Mouse (Mus musculus) cortical plate, adult 2 months (tissue): ENCODE measurements around the gene Cdx2. TPM values are rescaled to one million over a fixed set of nuclear protein-coding genes. Genes with fewer than 3 reads are reported as not detected.

Experiments
- H3K27ac ChIP-seq: fragments of 200-500 bp; 2 replicates; pipeline ENCODE4 v1.5.1; 2012; ENCODE audit warnings: low read length, control low read depth, inconsistent platforms; ENCODE audit not compliant: insufficient read depth
- H3K4me1 ChIP-seq: fragments of 200-500 bp; 2 replicates; pipeline ENCODE4 v1.6.1; 2011; ENCODE audit warnings: low read length; ENCODE audit not compliant: control insufficient read depth, insufficient read depth
- H3K4me3 ChIP-seq: fragments of 200-500 bp; 2 replicates; pipeline ENCODE4 v1.5.1; 2011; ENCODE audit warnings: mild to moderate bottlenecking, low read length, control low read depth; ENCODE audit not compliant: insufficient read depth
- CTCF ChIP-seq: fragments of 200-500 bp; IDR thresholded peaks from 2 replicates; pipeline ENCODE4 v1.5.1; 2011; ENCODE audit warnings: mild to moderate bottlenecking, control low read depth, low read length; ENCODE audit not compliant: insufficient read depth; ENCODE audit errors: extremely low read depth
- POLR2A ChIP-seq: fragments of 200-500 bp; IDR thresholded peaks from 2 replicates; pipeline ENCODE4 v1.6.1; 2011; ENCODE audit warnings: mild to moderate bottlenecking, low read length, control low read depth; ENCODE audit not compliant: insufficient read depth; ENCODE audit errors: extremely low read depth
- polyA plus RNA-seq: library from polyadenylated mRNA; depleted of rRNA; stranded (reverse); fragments of >200 nt; gene quantifications from 2 replicates; pipeline ENCODE4 v1.2.3, GENCODE M21; 2012; rRNA removed

Cdx2 gene
- polyA plus RNA-seq, result not detected in 2 replicates

DNA sequence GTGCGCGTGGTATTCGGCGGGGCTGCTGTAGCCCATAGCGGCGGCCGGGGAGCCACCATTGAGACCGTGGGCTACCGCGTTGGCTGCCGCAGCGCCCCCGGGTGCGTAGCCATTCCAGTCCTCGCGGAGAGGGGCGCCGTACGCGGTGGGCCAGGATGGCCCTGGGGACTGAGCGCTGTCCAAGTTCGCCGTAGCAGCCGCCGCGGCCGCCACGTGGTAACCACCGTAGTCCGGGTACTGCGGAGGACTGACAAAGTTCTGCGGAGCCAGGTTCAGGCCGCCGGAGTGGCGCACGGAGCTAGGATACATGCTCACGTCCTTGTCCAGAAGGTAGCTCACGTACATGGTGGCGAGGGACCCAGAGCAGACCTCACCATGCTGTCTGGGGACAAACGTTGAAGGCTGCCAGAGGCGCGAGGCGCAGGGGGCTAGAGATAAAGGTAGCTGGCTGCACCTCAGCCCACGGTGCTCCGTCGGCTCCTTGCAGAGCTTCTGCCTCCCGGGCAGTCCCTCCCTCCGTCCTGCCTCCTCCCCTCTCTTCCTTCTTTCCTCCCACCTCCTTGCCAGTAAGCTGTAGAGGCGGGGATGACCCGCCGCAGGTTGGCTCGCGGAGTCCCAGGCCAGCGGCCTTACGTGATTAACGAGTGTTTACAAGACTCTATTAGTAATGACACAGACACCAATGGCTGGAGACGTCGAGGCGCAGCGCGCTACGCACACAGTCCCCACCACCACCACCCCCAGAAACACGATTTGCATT is at the start of gene Cdx2:
Gene Cdx2, minus strand, starts transcription at position 633 of the 760 bp plus-strand sequence.
- Histone ChIP-seq H3K4me1 (no peaks in the 10 kb centered on the region), H3K27ac (no peak within 1 kb of the TSS), H3K4me3 (no peak within 1 kb of the TSS)
- TF ChIP-seq CTCF (no peak), POLR2A (no peak)

- Histone ChIP-seq H3K4me3 (no peak overlapping the region), H3K4me1 (no peaks in the 10 kb centered on the region), H3K27ac (no peak overlapping the region)
- TF ChIP-seq POLR2A (no peak), CTCF (no peak)
These were observed 49.4 kb upstream of the Cdx2 start for GRCm38 (mm10) chr5:147356260-147357055.

GRCm38 (mm10) chr5:147355788-147356187 is 48.7 kb upstream of the Cdx2 start:
- Histone ChIP-seq H3K4me3 (no peak overlapping the region), H3K27ac (no peak overlapping the region), H3K4me1 (no peaks in the 10 kb centered on the region)
- TF ChIP-seq CTCF (no peak), POLR2A (no peak)

- Histone ChIP-seq H3K4me1 (no peaks in the 10 kb centered on the region), H3K27ac (no peak overlapping the region), H3K4me3 (no peak overlapping the region)
- no peak for TF ChIP-seq CTCF
- no peak for TF ChIP-seq POLR2A
These were observed 47.9 kb upstream of the Cdx2 start for GRCm38 (mm10) chr5:147354985-147355384.

GRCm38 (mm10) chr5:147354161-147354780 is 47.2 kb upstream of the Cdx2 start:
- no peaks in the 10 kb centered on the region for H3K4me1 ChIP-seq
- TF ChIP-seq CTCF (no peak), POLR2A (no peak)
- H3K4me3 ChIP-seq, result no peak overlapping the region
- no peak overlapping the region for H3K27ac ChIP-seq

GRCm38 (mm10) chr5:147351931-147352330 is 44.9 kb upstream of the Cdx2 start:
- no peaks in the 10 kb centered on the region for H3K4me1 ChIP-seq
- TF ChIP-seq CTCF, result no peak
- TF ChIP-seq POLR2A, result no peak
- no peak overlapping the region for H3K4me3 ChIP-seq
- no peak overlapping the region for H3K27ac ChIP-seq

GRCm38 (mm10) chr5:147345981-147346380 is 38.9 kb upstream of the Cdx2 start:
- TF ChIP-seq CTCF (no peak), POLR2A (no peak)
- Histone ChIP-seq H3K27ac (no peak overlapping the region), H3K4me3 (no peak overlapping the region), H3K4me1 (no peaks in the 10 kb centered on the region)

GRCm38 (mm10) chr5:147343904-147344303 is 36.8 kb upstream of the Cdx2 start:
- no peaks in the 10 kb centered on the region for H3K4me1 ChIP-seq
- H3K4me3 ChIP-seq, result no peak overlapping the region
- no peak overlapping the region for H3K27ac ChIP-seq
- TF ChIP-seq CTCF (no peak), POLR2A (no peak)

DNA sequence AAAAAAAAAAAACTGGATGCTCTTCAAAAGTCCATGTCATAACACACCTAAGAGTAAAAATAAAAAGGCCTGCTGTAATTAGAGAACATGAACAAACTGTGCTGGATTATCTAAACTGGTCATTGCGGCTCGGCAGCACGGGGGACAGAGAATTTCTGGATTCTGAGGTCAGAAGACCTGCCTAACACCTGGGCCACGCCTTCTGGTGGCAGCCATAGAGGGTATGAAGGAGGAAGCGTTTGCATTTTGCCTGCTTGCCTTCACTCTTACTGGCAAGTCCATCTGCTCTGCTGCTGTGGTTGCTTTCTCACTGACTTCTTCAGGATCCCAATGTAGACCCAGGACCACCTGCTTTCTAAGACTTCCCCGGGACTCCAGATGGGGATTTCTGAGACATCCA is 35.8 kb upstream of the Cdx2 start:
- Histone ChIP-seq H3K4me1 (no peaks in the 10 kb centered on the region), H3K4me3 (no peak overlapping the region), H3K27ac (no peak overlapping the region)
- TF ChIP-seq CTCF (no peak), POLR2A (no peak)

DNA sequence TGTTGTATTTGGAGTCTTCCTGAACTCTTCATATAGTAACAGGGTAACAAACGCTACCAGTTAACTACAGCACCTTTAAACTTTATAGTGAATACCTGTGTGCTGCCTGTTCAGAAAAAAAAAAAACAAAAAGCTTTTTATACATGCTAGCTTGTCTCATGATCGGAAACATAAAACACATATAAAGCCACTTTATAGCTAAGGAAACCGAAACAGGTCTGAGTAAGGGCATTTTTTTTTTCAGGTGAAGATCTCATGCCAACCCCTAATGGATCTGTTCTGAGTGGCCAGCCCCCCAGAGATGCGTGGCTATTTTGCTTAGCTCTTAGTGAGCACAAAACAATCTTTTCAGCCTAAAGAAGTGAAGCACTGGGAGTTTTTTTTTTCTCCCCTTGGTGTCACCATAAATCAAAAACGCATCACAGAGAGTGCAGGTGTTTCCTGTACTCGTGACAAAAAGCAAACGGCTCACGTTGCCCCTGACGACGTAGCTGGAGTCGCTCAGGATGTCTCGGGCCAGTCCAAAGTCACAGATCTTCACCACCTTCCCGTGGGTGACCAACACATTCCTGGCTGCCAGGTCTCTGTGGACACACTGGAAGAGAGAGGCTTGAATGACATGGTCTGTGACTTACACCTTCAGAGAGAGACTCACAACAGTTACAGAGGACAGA is 33.8 kb upstream of the Cdx2 start:
- H3K4me1 ChIP-seq, result no peaks in the 10 kb centered on the region
- no peak overlapping the region for H3K27ac ChIP-seq
- H3K4me3 ChIP-seq, result no peak overlapping the region
- no peak for TF ChIP-seq POLR2A
- TF ChIP-seq CTCF, result no peak
